Mouse (Mus musculus): ENCODE measurements at regions not wholly inside any gene's neighbourhood (a gene's known extent, or its start where the extent isn't known, plus 50 kb on each side); places are given as distances from the start of the nearest gene placed in this dataset.

GRCm38 (mm10) chr3:35465956-35466355 lies 287.9 kb upstream of the Atp11b start:
- Histone ChIP-seq H3K27ac (ENCODE audit: low read length) (no peak overlapping the region), H3K4me2 (replicated peaks; ENCODE audit: low read depth, low read length) (no peak overlapping the region), H3K27me3 (replicated peaks; ENCODE audit: insufficient read depth, low read length) (no peaks in the 10 kb centered on the region), H3K4me1 (ENCODE audit: insufficient read depth, low read depth, low read length) (no peaks in the 10 kb centered on the region), H3K9me3 (ENCODE audit: low read length) (no peaks in the 10 kb centered on the region), H3K4me3 (ENCODE audit: low read depth, low read length) (no peak overlapping the region), H3K36me3 (ENCODE audit: insufficient read depth, low read length) (no peaks in the 10 kb centered on the region), H3K9ac (replicated peaks; ENCODE audit: low read depth) (no peak overlapping the region)
- no peak for TF ChIP-seq EP300 (IDR thresholded peaks at IDR 0.05)
- no peak for TF ChIP-seq CTCF (IDR thresholded peaks at IDR 0.05)
- DNase-seq (ENCODE audit: low spot score) (no peak), ATAC-seq (no peak)
- 40% methylated on average over 3 of the region's 3 CpGs for WGBS

GRCm38 (mm10) chr3:35473351-35473750 lies 280.6 kb upstream of the Atp11b start:
- H3K27ac ChIP-seq (ENCODE audit: low read length), result no peak overlapping the region
- no peak for DNase-seq (ENCODE audit: low spot score)
- no peak for ATAC-seq
- H3K4me3 ChIP-seq (ENCODE audit: low read depth, low read length), result no peak overlapping the region
- whole genome bisulfite sequencing, result 85% methylated on average over 7 of the region's 7 CpGs
- no peaks in the 10 kb centered on the region for H3K9me3 ChIP-seq (ENCODE audit: low read length)
- no peak for TF ChIP-seq CTCF (IDR thresholded peaks at IDR 0.05)
- TF ChIP-seq EP300 (IDR thresholded peaks at IDR 0.05), result no peak
- no peaks in the 10 kb centered on the region for H3K27me3 ChIP-seq (replicated peaks; ENCODE audit: insufficient read depth, low read length)
- H3K4me1 ChIP-seq (ENCODE audit: insufficient read depth, low read depth, low read length), result no peaks in the 10 kb centered on the region
- H3K36me3 ChIP-seq (ENCODE audit: insufficient read depth, low read length), result no peaks in the 10 kb centered on the region
- no peak overlapping the region for H3K9ac ChIP-seq (replicated peaks; ENCODE audit: low read depth)
- no peak overlapping the region for H3K4me2 ChIP-seq (replicated peaks; ENCODE audit: low read depth, low read length)

- H3K9me3 ChIP-seq (ENCODE audit: low read length), result no peaks in the 10 kb centered on the region
- no peaks in the 10 kb centered on the region for H3K4me1 ChIP-seq (ENCODE audit: insufficient read depth, low read depth, low read length)
- no peaks in the 10 kb centered on the region for H3K27me3 ChIP-seq (replicated peaks; ENCODE audit: insufficient read depth, low read length)
- H3K9ac ChIP-seq (replicated peaks; ENCODE audit: low read depth), result no peak overlapping the region
- ATAC-seq (no peak), DNase-seq (ENCODE audit: low spot score) (no peak)
- no peak overlapping the region for H3K4me2 ChIP-seq (replicated peaks; ENCODE audit: low read depth, low read length)
- H3K4me3 ChIP-seq (ENCODE audit: low read depth, low read length), result no peak overlapping the region
- H3K27ac ChIP-seq (ENCODE audit: low read length), result no peak overlapping the region
- TF ChIP-seq EP300 (IDR thresholded peaks at IDR 0.05) (no peak), CTCF (IDR thresholded peaks at IDR 0.05) (no peak)
- WGBS, result 48% methylated on average over 6 of the region's 6 CpGs
- H3K36me3 ChIP-seq (ENCODE audit: insufficient read depth, low read length), result no peaks in the 10 kb centered on the region
Measured at GRCm38 (mm10) chr3:35474361-35474760, 279.5 kb upstream of the Atp11b start.

- Histone ChIP-seq H3K27me3 (replicated peaks; ENCODE audit: insufficient read depth, low read length) (no peaks in the 10 kb centered on the region), H3K9me3 (ENCODE audit: low read length) (no peaks in the 10 kb centered on the region), H3K27ac (ENCODE audit: low read length) (no peak overlapping the region), H3K36me3 (ENCODE audit: insufficient read depth, low read length) (no peaks in the 10 kb centered on the region), H3K9ac (replicated peaks; ENCODE audit: low read depth) (no peak overlapping the region), H3K4me1 (ENCODE audit: insufficient read depth, low read depth, low read length) (no peaks in the 10 kb centered on the region), H3K4me3 (ENCODE audit: low read depth, low read length) (no peak overlapping the region), H3K4me2 (replicated peaks; ENCODE audit: low read depth, low read length) (no peak overlapping the region)
- ATAC-seq (no peak), DNase-seq (ENCODE audit: low spot score) (no peak)
- WGBS, result 53% methylated on average over 7 of the region's 7 CpGs
- TF ChIP-seq CTCF (IDR thresholded peaks at IDR 0.05), result no peak
- no peak for TF ChIP-seq EP300 (IDR thresholded peaks at IDR 0.05)
Measured at GRCm38 (mm10) chr3:35475326-35475725, 278.6 kb upstream of the Atp11b start.

- WGBS, result 61% methylated on average over 18 of the region's 18 CpGs
- no peak for DNase-seq (ENCODE audit: low spot score)
- Histone ChIP-seq H3K27ac (ENCODE audit: low read length) (no peak overlapping the region), H3K9ac (replicated peaks; ENCODE audit: low read depth) (no peak overlapping the region), H3K27me3 (replicated peaks; ENCODE audit: insufficient read depth, low read length) (0 out of 2 replicates have a peak, but pooled peaks cover 4% of the 10 kb centered on the region), H3K4me1 (ENCODE audit: insufficient read depth, low read depth, low read length) (no peaks in the 10 kb centered on the region), H3K36me3 (ENCODE audit: insufficient read depth, low read length) (no peaks in the 10 kb centered on the region), H3K4me3 (ENCODE audit: low read depth, low read length) (no peak overlapping the region), H3K4me2 (replicated peaks; ENCODE audit: low read depth, low read length) (no peak overlapping the region), H3K9me3 (ENCODE audit: low read length) (no peaks in the 10 kb centered on the region)
- ATAC-seq, result no peak
- TF ChIP-seq CTCF (IDR thresholded peaks at IDR 0.05), result no peak
Measured at GRCm38 (mm10) chr3:35480714-35481695, 272.9 kb upstream of the Atp11b start.

- DNase-seq (ENCODE audit: low spot score), result no peak
- WGBS, result 34% methylated on average over 11 of the region's 11 CpGs
Measured at GRCm38 (mm10) chr3:35481841-35482240, 272.1 kb upstream of the Atp11b start.

More at GRCm38 (mm10) chr3:35481841-35482240, 272.1 kb upstream of the Atp11b start:
- H3K9me3 ChIP-seq (ENCODE audit: low read length), result no peaks in the 10 kb centered on the region
- H3K4me1 ChIP-seq (ENCODE audit: insufficient read depth, low read depth, low read length), result no peaks in the 10 kb centered on the region
- no peak overlapping the region for H3K4me3 ChIP-seq (ENCODE audit: low read depth, low read length)
- no peak for ATAC-seq
- TF ChIP-seq CTCF (IDR thresholded peaks at IDR 0.05) (no peak), EP300 (IDR thresholded peaks at IDR 0.05) (no peak)
- H3K36me3 ChIP-seq (ENCODE audit: insufficient read depth, low read length), result no peaks in the 10 kb centered on the region
- no peak overlapping the region for H3K4me2 ChIP-seq (replicated peaks; ENCODE audit: low read depth, low read length)
- H3K27ac ChIP-seq (ENCODE audit: low read length), result no peak overlapping the region
- 0 out of 2 replicates have a peak, but pooled peaks cover 4% of the 10 kb centered on the region for H3K27me3 ChIP-seq (replicated peaks; ENCODE audit: insufficient read depth, low read length)
- no peak overlapping the region for H3K9ac ChIP-seq (replicated peaks; ENCODE audit: low read depth)

Data from lung, postnatal 0 days (tissue).